Mouse (Mus musculus): ENCODE results near the gene Lrrc73.

The Lrrc73 gene

GRCm38 (mm10) chr17:46259675-46260074 lies 6.3 kb downstream of the Lrrc73 start:
- no peak for DNase-seq (ENCODE audit: low read depth, low spot score)

DNA sequence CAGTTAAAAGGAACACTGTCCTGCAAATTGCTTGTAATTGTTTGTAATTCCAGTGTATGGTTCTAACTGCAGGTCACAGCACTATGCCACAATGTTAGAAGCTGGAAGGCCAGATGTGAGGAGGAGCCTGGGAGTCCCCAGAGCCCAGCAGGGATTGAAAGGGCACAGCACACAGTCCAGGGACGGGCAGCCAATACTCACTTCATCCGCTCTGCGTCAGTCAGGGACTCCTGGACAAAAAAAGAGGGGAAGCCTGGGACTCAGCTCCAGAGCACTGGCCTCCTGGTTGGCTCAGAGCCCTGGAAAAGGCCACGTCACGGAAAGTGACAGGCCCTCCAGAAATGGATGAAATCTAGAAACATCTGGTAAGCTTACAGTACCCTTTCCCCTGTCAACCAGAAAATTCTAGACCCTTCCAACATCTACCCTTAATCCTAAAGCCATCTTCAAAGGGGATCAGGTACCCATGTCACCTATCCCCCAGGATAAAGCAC lies 8.9 kb downstream of the Lrrc73 start:
- no peak for DNase-seq (ENCODE audit: low read depth, low spot score)

DNA sequence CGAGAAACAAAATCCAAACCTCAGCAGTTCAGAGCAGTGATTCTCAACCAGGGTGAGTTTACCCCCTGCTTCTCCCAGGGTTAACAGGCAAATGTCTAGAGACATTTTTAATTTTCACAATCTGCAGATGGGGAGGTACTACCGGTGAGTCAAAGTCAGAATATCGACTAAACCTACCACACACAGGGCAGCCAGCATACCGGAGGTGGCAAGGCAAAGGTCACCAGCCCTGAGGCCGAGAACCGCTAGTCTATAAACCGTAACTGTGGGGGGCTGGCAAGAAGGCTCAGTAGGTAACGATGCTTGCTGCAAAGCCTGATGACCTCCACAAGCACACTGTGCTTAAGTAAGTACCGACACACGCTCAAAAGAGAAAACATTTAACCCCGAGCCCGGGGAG lies 12.2 kb downstream of the Lrrc73 start:
- DNase-seq (ENCODE audit: low read depth, low spot score): no peak

- peak; percentile 78 for DNase-seq (ENCODE audit: low read depth, low spot score)
Measured at GRCm38 (mm10) chr17:46265918-46266618, 12.7 kb downstream of the Lrrc73 start.

DNA sequence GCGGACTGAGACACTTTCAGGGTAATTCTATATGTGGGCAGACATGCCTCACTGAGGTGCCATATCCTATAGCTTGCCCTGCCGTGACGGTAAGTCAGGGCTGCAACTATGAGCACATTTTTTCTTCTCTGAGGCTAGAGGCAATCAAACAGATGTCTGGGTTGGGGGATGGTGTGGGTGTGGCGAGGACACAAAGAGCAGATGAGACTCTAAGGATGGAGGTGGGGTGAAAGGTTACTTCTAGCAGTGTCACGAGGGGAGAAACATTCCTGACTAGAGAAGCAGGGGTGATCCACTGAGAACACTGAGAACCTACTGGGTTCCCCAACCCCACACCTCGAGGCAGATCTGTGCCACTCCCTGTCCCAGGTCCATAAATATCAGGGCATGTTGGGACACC lies 13.7 kb downstream of the Lrrc73 start:
- DNase-seq (ENCODE audit: low read depth, low spot score): no peak

DNA sequence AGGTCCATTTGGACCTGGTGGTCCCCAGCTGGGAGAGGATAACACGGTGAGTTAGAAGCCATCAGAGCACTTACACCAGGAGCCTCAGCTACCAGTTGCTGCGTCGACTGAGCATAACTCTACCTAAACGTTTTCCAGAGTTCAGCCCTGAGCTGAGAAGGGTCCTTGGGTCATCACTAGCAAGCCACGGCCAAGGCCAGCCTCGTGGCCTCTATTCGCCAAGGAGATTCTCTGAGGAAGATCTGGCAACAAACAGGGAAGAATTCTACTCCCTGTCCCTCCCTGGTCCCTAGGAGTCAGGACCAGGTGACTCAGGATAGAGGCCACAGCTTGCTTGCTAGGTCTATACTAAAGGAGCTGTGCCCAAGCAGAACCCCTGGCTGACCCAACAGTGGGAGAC lies 14.2 kb downstream of the Lrrc73 start:
- DNase-seq (ENCODE audit: low read depth, low spot score): no peak

GRCm38 (mm10) chr17:46268026-46268720 lies 14.8 kb downstream of the Lrrc73 start:
- DNase-seq (ENCODE audit: low read depth, low spot score): no peak

GRCm38 (mm10) chr17:46269771-46270534 lies 16.6 kb downstream of the Lrrc73 start:
- no peak for DNase-seq (ENCODE audit: low read depth, low spot score)

GRCm38 (mm10) chr17:46272058-46272457 lies 18.7 kb downstream of the Lrrc73 start:
- no peak for DNase-seq (ENCODE audit: low read depth, low spot score)

GRCm38 (mm10) chr17:46272675-46273074 lies 19.3 kb downstream of the Lrrc73 start:
- no peak for DNase-seq (ENCODE audit: low read depth, low spot score)

- no peak for DNase-seq (ENCODE audit: low read depth, low spot score)
Measured at GRCm38 (mm10) chr17:46273803-46274236, 20.5 kb downstream of the Lrrc73 start.

DNA sequence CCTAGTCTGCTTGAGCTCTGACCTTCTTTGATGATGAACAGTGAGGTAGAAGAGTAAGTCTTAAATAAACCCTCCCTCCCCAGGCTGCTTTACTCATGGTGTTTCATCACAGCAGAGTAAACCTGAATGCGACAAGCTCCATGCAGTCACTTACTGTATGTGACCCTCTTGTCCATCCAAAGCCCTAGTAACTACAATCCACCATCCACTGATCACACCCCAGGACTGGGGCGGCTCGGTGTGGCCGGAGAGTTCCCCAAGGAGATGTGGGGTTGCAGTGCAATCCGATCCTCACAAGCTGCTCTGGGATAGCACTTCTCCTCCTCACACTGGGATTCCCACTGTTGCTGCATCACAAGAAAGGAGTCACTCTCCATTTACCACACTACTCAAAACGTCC lies 21.1 kb downstream of the Lrrc73 start:
- no peak for DNase-seq (ENCODE audit: low read depth, low spot score)

DNA sequence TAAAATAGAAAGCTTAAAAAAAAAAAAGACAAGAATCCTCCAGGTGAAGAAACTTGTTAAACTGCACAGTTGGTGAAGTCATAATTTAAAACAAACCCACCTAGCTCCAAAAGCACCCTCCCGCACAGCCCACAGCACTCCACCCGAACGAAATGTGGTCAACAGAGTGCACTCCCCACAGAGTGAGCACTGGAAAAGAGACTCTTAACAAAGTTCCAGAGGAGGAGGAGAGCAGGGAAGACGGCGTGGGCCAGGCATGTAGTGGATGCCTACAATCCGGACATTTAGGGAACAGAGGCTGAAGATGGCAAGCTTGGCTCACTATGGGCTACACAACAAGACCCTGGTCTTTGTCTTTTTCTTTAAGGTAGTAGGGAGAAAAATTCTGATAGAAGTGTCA lies 21.7 kb downstream of the Lrrc73 start:
- DNase-seq (ENCODE audit: low read depth, low spot score): no peak

DNA sequence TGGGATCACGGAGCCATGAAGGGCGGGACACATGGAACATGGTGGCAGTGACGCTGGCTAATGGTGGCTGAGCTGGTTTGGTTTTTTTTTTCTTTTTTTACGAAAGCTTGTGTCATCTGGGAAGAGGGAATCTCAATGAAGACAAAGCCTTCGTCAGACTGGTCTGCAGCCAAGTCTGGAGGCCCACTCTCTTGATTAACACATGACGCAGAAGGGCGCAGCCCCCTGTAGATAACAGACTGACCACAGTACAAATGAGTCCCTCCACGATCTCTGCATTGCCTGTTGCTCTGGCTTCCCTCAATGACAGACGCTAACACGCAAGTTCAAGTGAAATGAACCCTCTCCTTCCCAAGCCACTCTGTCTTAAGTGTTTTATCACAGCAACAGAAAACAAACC lies 22.2 kb downstream of the Lrrc73 start:
- DNase-seq (ENCODE audit: low read depth, low spot score): no peak

- peak; percentile 49 for DNase-seq (ENCODE audit: low read depth, low spot score)
Measured at GRCm38 (mm10) chr17:46277586-46277985, 24.3 kb downstream of the Lrrc73 start.

GRCm38 (mm10) chr17:46278011-46278765 lies 24.9 kb downstream of the Lrrc73 start:
- DNase-seq (ENCODE audit: low read depth, low spot score): no peak

DNA sequence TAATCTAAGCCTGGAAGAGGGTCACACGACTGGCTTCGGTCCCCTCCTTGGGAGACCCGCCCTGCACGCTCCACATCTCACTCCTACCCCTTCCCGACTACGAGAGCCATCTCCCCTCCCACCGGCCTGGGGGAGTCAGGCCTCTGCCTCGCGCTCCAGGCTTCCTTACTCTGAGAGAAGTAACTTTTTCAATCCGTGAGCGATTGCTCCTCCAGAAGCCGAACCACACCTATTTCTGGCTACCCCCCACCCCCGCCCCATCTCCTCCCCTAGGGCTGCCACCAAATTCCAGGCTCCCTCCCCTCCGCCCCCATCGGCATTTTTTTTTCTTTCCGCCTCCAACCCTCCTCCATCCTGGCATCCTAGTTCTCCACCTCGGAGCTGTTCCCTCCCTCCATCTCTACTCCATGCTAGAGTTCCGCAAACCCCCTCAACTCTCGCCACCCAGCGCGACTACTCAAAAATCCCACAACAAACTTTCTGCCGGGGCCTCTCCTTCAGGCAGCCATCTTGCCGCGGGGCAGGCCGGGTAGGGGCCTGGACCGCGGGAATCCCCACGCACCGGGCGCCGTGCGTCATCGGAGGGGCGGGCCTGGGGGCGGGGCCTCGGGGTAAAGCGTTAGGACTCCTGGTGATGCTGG lies 29.3 kb downstream of the Lrrc73 start, which contains the start of gene Tjap1:
Tjap1 (minus strand) TSS at position 544 of the 641 bp plus-strand sequence.
- peak; percentile 85 for DNase-seq (ENCODE audit: low read depth, low spot score)

GRCm38 (mm10) chr17:46283140-46283539 lies 29.8 kb downstream of the Lrrc73 start:
- no peak for DNase-seq (ENCODE audit: low read depth, low spot score)

GRCm38 (mm10) chr17:46283911-46284310 lies 30.6 kb downstream of the Lrrc73 start:
- DNase-seq (ENCODE audit: low read depth, low spot score): no peak

- no peak for DNase-seq (ENCODE audit: low read depth, low spot score)
Measured at GRCm38 (mm10) chr17:46284653-46285052, 31.3 kb downstream of the Lrrc73 start.

DNA sequence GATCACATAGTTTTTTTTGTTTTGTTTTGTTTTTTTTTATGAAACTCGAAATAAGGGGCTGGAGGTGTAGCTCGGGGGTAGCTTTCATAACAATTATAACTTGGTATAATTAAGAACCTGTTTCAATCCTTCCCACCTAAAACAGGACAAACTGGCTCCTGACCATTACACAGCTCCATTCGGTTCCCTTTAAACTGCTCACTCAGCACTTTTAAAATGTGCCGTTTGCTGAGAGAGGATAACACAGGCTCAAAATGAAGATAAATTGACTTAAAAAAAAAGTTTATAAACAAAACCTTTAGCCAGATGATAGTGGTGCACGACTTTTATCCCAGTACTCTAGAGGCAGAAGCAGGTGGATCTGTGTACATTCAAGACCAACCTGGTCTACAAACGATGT lies 32.1 kb downstream of the Lrrc73 start:
- no peak for DNase-seq (ENCODE audit: low read depth, low spot score)
